Mouse (Mus musculus): ENCODE measurements at regions not wholly inside any gene's neighbourhood (a gene's known extent, or its start where the extent isn't known, plus 50 kb on each side); places are given as distances from the start of the nearest gene placed in this dataset.

DNA sequence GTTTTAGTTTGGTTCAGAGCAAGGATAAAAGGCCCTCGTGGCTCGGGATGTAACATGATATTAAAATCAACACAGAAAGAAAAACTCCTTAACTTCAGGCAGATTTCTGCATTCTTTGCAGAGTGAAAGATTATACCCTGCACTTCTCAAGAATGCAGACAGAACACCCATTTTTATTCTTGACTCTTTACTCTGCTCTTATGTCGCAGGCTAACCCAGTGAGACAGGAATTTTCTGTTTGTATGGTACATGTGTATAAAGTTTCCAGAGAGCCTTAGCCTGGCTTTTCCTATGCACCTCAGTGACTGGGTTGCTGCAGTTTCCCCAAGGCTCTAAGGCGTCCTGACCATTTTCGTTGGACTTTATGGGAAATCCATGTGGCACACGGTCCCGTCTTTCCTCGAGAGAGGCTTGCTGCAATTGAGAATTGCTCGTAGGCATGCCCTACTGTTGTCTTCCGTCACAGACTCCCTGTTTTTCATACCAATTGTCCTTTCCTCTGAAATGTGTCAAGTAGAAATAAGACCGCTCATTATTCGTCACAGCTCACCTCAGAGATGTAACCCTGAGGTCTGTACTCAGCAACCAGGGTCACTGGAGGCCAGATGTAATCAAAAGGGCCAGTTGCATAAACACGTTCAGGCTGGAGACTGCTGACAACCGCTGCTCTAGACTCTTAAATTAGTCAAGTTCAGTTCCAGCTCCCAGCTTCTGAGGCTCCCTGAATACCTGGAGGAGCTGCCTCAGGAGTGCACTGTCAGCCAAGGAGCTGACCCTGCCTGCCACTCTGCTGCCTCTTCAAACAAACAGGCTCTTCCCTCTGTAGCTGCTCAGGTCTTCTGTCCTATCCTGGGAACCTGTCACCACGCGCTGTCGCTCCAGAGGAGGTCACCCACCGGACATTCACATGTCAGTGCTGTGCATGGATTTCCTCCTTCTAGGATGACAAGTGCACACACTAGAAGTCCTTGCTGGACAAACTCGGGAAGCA is 160.2 kb upstream of the Cops8 start:
- TF ChIP-seq GATA1 (IDR thresholded peaks at IDR 0.05; ENCODE audit: low read length), result no peak
- Histone ChIP-seq H3K36me3 (ENCODE audit: control insufficient read depth) (no peaks in the 10 kb centered on the region), H3K27me3 (ENCODE audit: control insufficient read depth) (no peaks in the 10 kb centered on the region), H3K9me3 (ENCODE audit: control insufficient read depth, low read length) (no peaks in the 10 kb centered on the region), H3K4me3 (replicated peaks) (no peak overlapping the region), H3K4me1 (ENCODE audit: control insufficient read depth) (no peaks in the 10 kb centered on the region)

GRCm38 (mm10) chr1:90449571-90450226 is 153.1 kb upstream of the Cops8 start:
- H3K9me3 ChIP-seq (ENCODE audit: control insufficient read depth, low read length), result no peaks in the 10 kb centered on the region
- no peak for TF ChIP-seq TAL1 (IDR thresholded peaks at IDR 0.05; ENCODE audit: low read length)
- TF ChIP-seq GATA1 (IDR thresholded peaks at IDR 0.05; ENCODE audit: low read length), result no peak

DNA sequence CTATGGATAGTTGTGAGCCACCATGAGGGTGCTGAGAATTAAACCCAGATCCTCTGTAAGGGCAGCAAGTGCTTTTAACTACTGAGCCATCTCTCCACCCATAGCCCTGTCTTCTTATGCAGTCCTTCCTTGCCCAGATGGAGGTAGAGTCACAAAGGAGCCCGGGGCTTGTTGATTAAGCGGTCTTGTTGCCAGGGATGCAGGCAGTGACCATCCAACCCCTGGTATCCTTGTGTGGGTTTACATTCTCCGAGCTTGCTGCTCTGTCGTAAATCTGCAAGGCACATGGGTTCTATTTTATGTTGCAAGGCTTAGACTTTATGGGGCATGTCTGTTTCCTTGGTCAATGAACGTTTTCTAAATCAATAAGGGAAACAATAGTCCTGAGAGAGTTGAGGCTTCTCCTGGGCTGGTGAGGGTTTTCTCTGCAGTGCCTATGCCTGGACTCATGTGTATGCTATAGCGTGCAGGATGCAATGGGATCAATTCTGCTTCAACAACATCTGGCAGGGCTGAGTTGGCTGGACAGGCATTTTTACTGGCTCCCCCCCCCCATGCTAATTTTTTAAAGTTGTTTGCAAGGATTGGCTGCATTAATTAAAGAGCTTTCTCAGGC is 150.7 kb upstream of the Cops8 start:
- no peaks in the 10 kb centered on the region for H3K4me1 ChIP-seq (ENCODE audit: control insufficient read depth)
- H3K9me3 ChIP-seq (ENCODE audit: control insufficient read depth, low read length), result no peaks in the 10 kb centered on the region
- TF ChIP-seq TAL1 (IDR thresholded peaks at IDR 0.05; ENCODE audit: low read length) (no peak), GATA1 (IDR thresholded peaks at IDR 0.05; ENCODE audit: low read length) (no peak)

More at GRCm38 (mm10) chr1:90449571-90450226, 153.1 kb upstream of the Cops8 start:
- H3K4me3 ChIP-seq (replicated peaks), result no peak overlapping the region
- no peaks in the 10 kb centered on the region for H3K4me1 ChIP-seq (ENCODE audit: control insufficient read depth)
- no peaks in the 10 kb centered on the region for H3K27me3 ChIP-seq (ENCODE audit: control insufficient read depth)
- H3K36me3 ChIP-seq (ENCODE audit: control insufficient read depth), result no peaks in the 10 kb centered on the region

GRCm38 (mm10) chr1:90454263-90454662 is 148.5 kb upstream of the Cops8 start:
- no peaks in the 10 kb centered on the region for H3K27me3 ChIP-seq (ENCODE audit: control insufficient read depth)
- H3K36me3 ChIP-seq (ENCODE audit: control insufficient read depth), result no peaks in the 10 kb centered on the region
- TF ChIP-seq TAL1 (IDR thresholded peaks at IDR 0.05; ENCODE audit: low read length) (no peak), GATA1 (IDR thresholded peaks at IDR 0.05; ENCODE audit: low read length) (no peak)
- no peaks in the 10 kb centered on the region for H3K9me3 ChIP-seq (ENCODE audit: control insufficient read depth, low read length)
- no peaks in the 10 kb centered on the region for H3K4me1 ChIP-seq (ENCODE audit: control insufficient read depth)
- no peak overlapping the region for H3K4me3 ChIP-seq (replicated peaks)

More for the DNA sequence above, 150.7 kb upstream of the Cops8 start:
- no peaks in the 10 kb centered on the region for H3K27me3 ChIP-seq (ENCODE audit: control insufficient read depth)
- H3K36me3 ChIP-seq (ENCODE audit: control insufficient read depth), result no peaks in the 10 kb centered on the region
- H3K4me3 ChIP-seq (replicated peaks), result no peak overlapping the region

GRCm38 (mm10) chr1:90457396-90457795 is 145.4 kb upstream of the Cops8 start:
- Histone ChIP-seq H3K36me3 (ENCODE audit: control insufficient read depth) (no peaks in the 10 kb centered on the region), H3K4me1 (ENCODE audit: control insufficient read depth) (no peaks in the 10 kb centered on the region), H3K9me3 (ENCODE audit: control insufficient read depth, low read length) (no peaks in the 10 kb centered on the region), H3K27me3 (ENCODE audit: control insufficient read depth) (no peaks in the 10 kb centered on the region), H3K4me3 (replicated peaks) (no peak overlapping the region)
- TF ChIP-seq TAL1 (IDR thresholded peaks at IDR 0.05; ENCODE audit: low read length) (no peak), GATA1 (IDR thresholded peaks at IDR 0.05; ENCODE audit: low read length) (no peak)

DNA sequence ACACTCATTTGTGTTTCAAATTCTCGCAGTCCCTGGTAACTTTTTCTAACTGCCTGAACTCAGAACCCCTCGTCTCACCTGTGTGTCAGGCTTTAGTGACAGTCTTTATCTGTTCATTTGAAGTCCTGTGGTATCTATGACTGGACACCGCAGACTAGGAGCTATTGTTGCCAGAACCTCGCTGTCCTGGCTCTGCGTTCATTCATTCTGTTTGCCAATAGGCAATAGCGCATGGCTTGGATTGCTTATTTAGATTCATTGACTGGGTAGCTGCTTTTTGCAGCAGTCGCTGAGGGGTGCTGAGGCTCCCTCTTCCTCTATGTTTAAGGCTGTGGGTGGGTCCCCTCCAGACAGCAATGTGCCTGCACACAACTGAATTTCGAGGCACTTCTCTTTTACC is 144.6 kb upstream of the Cops8 start:
- Histone ChIP-seq H3K9me3 (ENCODE audit: control insufficient read depth, low read length) (no peaks in the 10 kb centered on the region), H3K4me3 (replicated peaks) (no peak overlapping the region), H3K36me3 (ENCODE audit: control insufficient read depth) (no peaks in the 10 kb centered on the region), H3K27me3 (ENCODE audit: control insufficient read depth) (no peaks in the 10 kb centered on the region), H3K4me1 (ENCODE audit: control insufficient read depth) (no peaks in the 10 kb centered on the region)
- TF ChIP-seq GATA1 (IDR thresholded peaks at IDR 0.05; ENCODE audit: low read length), result no peak
- no peak for TF ChIP-seq TAL1 (IDR thresholded peaks at IDR 0.05; ENCODE audit: low read length)

DNA sequence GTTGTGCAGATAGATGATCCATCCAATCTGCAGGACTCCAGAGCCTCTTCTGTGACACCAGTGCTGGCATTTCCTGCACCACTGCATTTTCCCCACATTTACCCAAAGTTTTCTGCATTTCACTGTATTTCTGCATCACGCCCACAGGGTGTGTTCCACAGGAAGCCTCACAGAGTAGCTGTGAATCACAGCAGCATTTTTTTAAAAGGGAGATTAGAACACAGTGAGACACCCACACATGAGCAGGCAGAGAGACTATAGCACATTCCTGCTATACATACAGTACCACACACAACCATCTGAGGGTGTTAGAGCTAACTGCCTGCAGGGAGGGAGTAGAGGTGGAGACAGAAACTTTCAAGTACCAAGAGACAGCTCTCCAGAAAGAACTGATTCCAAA is 141.1 kb upstream of the Cops8 start:
- H3K4me3 ChIP-seq (replicated peaks), result no peak overlapping the region
- TF ChIP-seq TAL1 (IDR thresholded peaks at IDR 0.05; ENCODE audit: low read length) (no peak), GATA1 (IDR thresholded peaks at IDR 0.05; ENCODE audit: low read length) (no peak)
- no peaks in the 10 kb centered on the region for H3K4me1 ChIP-seq (ENCODE audit: control insufficient read depth)
- no peaks in the 10 kb centered on the region for H3K27me3 ChIP-seq (ENCODE audit: control insufficient read depth)
- H3K9me3 ChIP-seq (ENCODE audit: control insufficient read depth, low read length), result no peaks in the 10 kb centered on the region
- no peaks in the 10 kb centered on the region for H3K36me3 ChIP-seq (ENCODE audit: control insufficient read depth)

GRCm38 (mm10) chr1:90463302-90463701 is 139.5 kb upstream of the Cops8 start:
- TF ChIP-seq TAL1 (IDR thresholded peaks at IDR 0.05; ENCODE audit: low read length) (no peak), GATA1 (IDR thresholded peaks at IDR 0.05; ENCODE audit: low read length) (no peak)

DNA sequence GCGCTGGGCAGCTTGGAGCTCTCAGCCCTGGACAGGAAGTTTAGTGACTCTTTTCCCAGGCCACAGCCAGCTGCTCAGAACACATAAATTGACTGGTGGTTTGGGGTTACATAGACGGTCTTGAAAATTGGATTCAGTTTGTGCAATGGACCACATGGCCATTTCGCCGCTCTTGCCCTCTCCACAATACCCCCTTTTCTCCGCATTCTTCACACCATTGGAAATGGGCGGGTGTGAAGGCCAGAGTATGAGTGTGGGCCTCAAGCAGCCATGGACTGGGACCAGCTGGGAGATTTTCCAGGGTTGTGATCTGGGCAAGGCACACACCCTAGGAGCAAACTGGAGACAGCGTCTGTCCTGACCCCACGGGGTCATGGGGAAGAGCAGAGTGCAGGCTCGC is 135.1 kb upstream of the Cops8 start:
- Histone ChIP-seq H3K4me1 (ENCODE audit: control insufficient read depth) (no peaks in the 10 kb centered on the region), H3K9me3 (ENCODE audit: control insufficient read depth, low read length) (no peaks in the 10 kb centered on the region), H3K4me3 (replicated peaks) (no peak overlapping the region), H3K27me3 (ENCODE audit: control insufficient read depth) (no peaks in the 10 kb centered on the region), H3K36me3 (ENCODE audit: control insufficient read depth) (no peaks in the 10 kb centered on the region)
- no peak for TF ChIP-seq TAL1 (IDR thresholded peaks at IDR 0.05; ENCODE audit: low read length)
- no peak for TF ChIP-seq GATA1 (IDR thresholded peaks at IDR 0.05; ENCODE audit: low read length)

More at GRCm38 (mm10) chr1:90463302-90463701, 139.5 kb upstream of the Cops8 start:
- Histone ChIP-seq H3K4me1 (ENCODE audit: control insufficient read depth) (no peaks in the 10 kb centered on the region), H3K36me3 (ENCODE audit: control insufficient read depth) (no peaks in the 10 kb centered on the region), H3K27me3 (ENCODE audit: control insufficient read depth) (no peaks in the 10 kb centered on the region), H3K9me3 (ENCODE audit: control insufficient read depth, low read length) (no peaks in the 10 kb centered on the region), H3K4me3 (replicated peaks) (no peak overlapping the region)

Data from erythroblast, embryonic 14.5 days (primary cell).